Mouse (Mus musculus) C2C12 (cell line): ENCODE measurements around the gene Hist1h3h.

Source experiments
- CTCF ChIP-seq: IDR thresholded peaks from one replicate; pipeline ENCODE4 v1.5.1; 2011; ENCODE audit not compliant: control insufficient read depth, insufficient read depth, insufficient read length
- MYOG ChIP-seq: IDR thresholded peaks from one replicate; pipeline ENCODE4 v1.6.1; 2011; ENCODE audit not compliant: control insufficient read depth, insufficient read length; ENCODE audit errors: extremely low read depth

- TF ChIP-seq CTCF (no peak), MYOG (no peak)
Measured at GRCm38 (mm10) chr13:21722993-21723836, 5.8 kb downstream of the Hist1h3h start.
